Mouse (Mus musculus) lung, adult 2 months (tissue): ENCODE data around the gene Hist1h2ae. TPM values are rescaled to one million over a fixed set of nuclear protein-coding genes. Genes with fewer than 3 reads are reported as not detected.
"Not testable (repeated sequence)": the region's sequence is repeated elsewhere in the genome, so short reads cannot be mapped to it uniquely, and the experiment has no call there.

Experiments used
- DNase-seq: peaks from one replicate; pipeline ENCODE4 v3.0.0; 2022
- H3K4me1 ChIP-seq: fragments of 200-500 bp; 2 replicates; pipeline ENCODE4 v1.6.1; 2011; ENCODE audit warnings: low read length; ENCODE audit not compliant: control insufficient read depth, insufficient read depth
- H3K4me3 ChIP-seq: fragments of 200-500 bp; replicated peaks from 2 replicates; pipeline ENCODE3; 2011; ENCODE audit warnings: low read depth, mild to moderate bottlenecking, control low read depth, low read length; ENCODE audit errors: extremely low read depth
- CTCF ChIP-seq: fragments of 200-500 bp; IDR thresholded peaks from 2 replicates; pipeline ENCODE4 v1.5.1; 2011; ENCODE audit warnings: mild to moderate bottlenecking, low read length, control low read depth; ENCODE audit not compliant: insufficient read depth
- POLR2A ChIP-seq: fragments of 200-500 bp; IDR thresholded peaks from 2 replicates; pipeline ENCODE4 v1.6.1; 2011; ENCODE audit warnings: low read depth, mild to moderate bottlenecking, control low read depth, low read length, borderline replicate concordance; ENCODE audit errors: extremely low read depth
- WGBS: fragments of 180-500 bp; shearing (Covaris S2); methylation state at CpG from one replicate; pipeline ENCODE4 v1.1.7; 2018; 5-methylcytosine and 5-hydroxymethylcytosine counted together
- polyA plus RNA-seq: library from polyadenylated mRNA; depleted of rRNA; stranded (reverse); fragments of >200 nt; gene quantifications from 2 replicates; pipeline ENCODE4 v1.2.3, GENCODE M21; 2012

Hist1h2ae gene
- polyA plus RNA-seq, 1 experiment, result 1.8 TPM

- DNase-seq, result peak; percentile 36
- H3K4me1 ChIP-seq, result no peaks in the 10 kb centered on the region
- TF ChIP-seq POLR2A, result 0 out of 2 replicates have a peak, but pooled peaks have one; percentile 17
- TF ChIP-seq CTCF, result no peak
- H3K4me3 ChIP-seq, result peak within 1 kb of the TSS; percentile 54
- WGBS, result 2% methylated on average over 18 of the region's 18 CpGs
Observed at GRCm38 (mm10) chr13:23575271-23575851, 4.3 kb upstream of the Hist1h2ae start, which contains the start of gene Hist1h3d. Gene Hist1h3d (plus strand): TSS chr13:23575763.

GRCm38 (mm10) chr13:23574546-23575170 lies 3.6 kb upstream of the Hist1h2ae start:
- not testable (repeated sequence) for DNase-seq

GRCm38 (mm10) chr13:23573898-23574524 lies 3.0 kb upstream of the Hist1h2ae start, which contains the start of the genes Hist1h2bf and Hist1h2ad:
Gene Hist1h2bf (minus strand): TSS chr13:23574196.
Gene Hist1h2ad (plus strand): TSS chr13:23574381.
- peak within 1 kb of the TSS; percentile 49 for H3K4me3 ChIP-seq
- 2% methylated on average over 42 of the region's 42 CpGs for WGBS
- peak; percentile 65 for DNase-seq
- H3K4me1 ChIP-seq, result not testable (repeated sequence)
- TF ChIP-seq POLR2A, result peak; percentile 33; the same call in 1 of the 2 replicates

More at GRCm38 (mm10) chr13:23574546-23575170, 3.6 kb upstream of the Hist1h2ae start:
- 4% methylated on average over 13 of the region's 39 CpGs for WGBS
- H3K4me3 ChIP-seq, H3K4me1 ChIP-seq: not testable (repeated sequence)

- H3K4me1 ChIP-seq, DNase-seq, H3K4me3 ChIP-seq: not testable (repeated sequence)
- 11% methylated on average over 20 of the region's 20 CpGs for WGBS
Observed at GRCm38 (mm10) chr13:23573034-23573897, 2.2 kb upstream of the Hist1h2ae start.

GRCm38 (mm10) chr13:23572218-23573033 lies 1.4 kb upstream of the Hist1h2ae start:
- TF ChIP-seq CTCF (no peak), POLR2A (no peak)
- no peak for DNase-seq
- WGBS, result 26% methylated on average over 2 of the region's 2 CpGs
- Histone ChIP-seq H3K4me3 (peak overlapping the region; percentile 28), H3K4me1 (no peaks in the 10 kb centered on the region; the same call in 1 of the 2 replicates)

GRCm38 (mm10) chr13:23571504-23572217 lies 641 bp upstream of the Hist1h2ae start:
- under 1% methylated on average over 19 of the region's 34 CpGs for WGBS
- not testable (repeated sequence) for DNase-seq, H3K4me1 ChIP-seq
- H3K4me3 ChIP-seq, result peak overlapping the region; percentile 80

GRCm38 (mm10) chr13:23570261-23571021 lies 579 bp downstream of the Hist1h2ae start:
- H3K4me3 ChIP-seq, result not testable (repeated sequence)
- WGBS, result 1% methylated on average over 29 of the region's 41 CpGs

GRCm38 (mm10) chr13:23564482-23564881 lies 6.5 kb downstream of the Hist1h2ae start:
- WGBS, result 74% methylated on average over 2 of the region's 2 CpGs

More at GRCm38 (mm10) chr13:23570261-23571021, 579 bp downstream of the Hist1h2ae start:
- not testable (repeated sequence) for H3K4me1 ChIP-seq, DNase-seq

More at GRCm38 (mm10) chr13:23564482-23564881, 6.5 kb downstream of the Hist1h2ae start:
- DNase-seq, result no peak
- no peak for TF ChIP-seq POLR2A
- no peak for TF ChIP-seq CTCF
- Histone ChIP-seq H3K4me1 (no peaks in the 10 kb centered on the region; the same call in 1 of the 2 replicates), H3K4me3 (no peak overlapping the region)
